Mouse (Mus musculus) CD8-positive naive resting alpha-beta T cell, adult 2 months (primary cell): Measurements from ENCODE around the gene Dpp6.
"Not testable (repeated sequence)": the region's sequence is repeated elsewhere in the genome, so short reads cannot be mapped to it uniquely, and the experiment has no call there.

Source experiments
- DNase-seq, 2 experiments: peaks; one replicate each; pipeline ENCODE4 v3.0.0; 2022; ENCODE audit warnings: low read depth in 2 of 2, low spot score in 2 of 2

Dpp6 gene

DNA sequence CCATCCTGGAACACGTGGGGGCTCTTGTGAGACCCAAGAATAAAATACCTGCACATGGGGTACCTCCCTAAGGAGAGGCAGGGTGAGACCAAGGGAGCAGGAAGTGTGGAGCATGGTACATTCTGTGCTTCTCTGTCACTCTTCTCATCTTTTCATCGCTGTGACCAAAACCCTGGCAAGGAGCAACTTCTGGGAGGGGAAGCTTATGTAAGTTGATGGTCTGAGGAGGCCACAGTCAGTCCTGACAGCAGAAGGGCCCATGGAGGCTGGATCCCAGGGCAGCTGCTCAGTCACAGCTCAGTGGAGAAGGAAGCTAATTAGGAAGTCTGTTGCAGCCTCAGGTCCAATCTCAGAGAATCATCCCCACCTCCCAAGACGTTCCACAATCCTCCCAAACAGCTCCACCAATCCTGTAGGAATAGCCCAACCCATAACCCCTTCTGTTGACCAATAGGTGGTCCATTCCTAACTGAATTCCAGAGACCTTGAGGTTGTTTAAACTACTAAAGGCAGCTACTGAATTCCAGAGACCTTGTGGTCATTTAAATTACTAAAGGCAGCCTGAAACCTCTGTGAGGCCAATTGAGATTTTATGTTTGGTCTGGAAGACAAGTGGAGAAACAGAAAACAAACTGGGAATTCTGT lies 636.3 kb downstream of the Dpp6 start:
- DNase-seq, result no peak

GRCm38 (mm10) chr5:27454386-27454785 lies 637.4 kb downstream of the Dpp6 start:
- DNase-seq, result no peak

DNA sequence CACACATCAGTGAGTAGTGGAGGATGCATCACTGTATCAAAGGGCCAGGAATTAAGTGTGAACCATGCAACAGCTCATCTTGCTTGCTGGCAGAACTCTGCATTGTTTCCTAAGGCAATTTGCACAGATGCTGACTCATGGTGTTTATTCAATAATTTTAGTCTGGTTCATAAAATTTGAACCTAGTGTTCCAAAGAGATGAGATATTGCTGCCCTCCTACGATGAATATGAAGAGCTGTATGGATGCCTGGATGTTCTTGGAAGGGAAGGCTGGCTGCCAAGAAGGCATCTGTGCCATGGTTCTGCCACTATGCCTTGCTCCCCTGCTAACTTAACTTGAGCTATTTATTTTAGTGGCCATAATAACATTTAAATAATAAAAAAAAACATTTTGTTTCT lies 640.0 kb downstream of the Dpp6 start:
- DNase-seq, result no peak

- no peak for DNase-seq
Measured at GRCm38 (mm10) chr5:27457686-27458085, 640.7 kb downstream of the Dpp6 start.

DNA sequence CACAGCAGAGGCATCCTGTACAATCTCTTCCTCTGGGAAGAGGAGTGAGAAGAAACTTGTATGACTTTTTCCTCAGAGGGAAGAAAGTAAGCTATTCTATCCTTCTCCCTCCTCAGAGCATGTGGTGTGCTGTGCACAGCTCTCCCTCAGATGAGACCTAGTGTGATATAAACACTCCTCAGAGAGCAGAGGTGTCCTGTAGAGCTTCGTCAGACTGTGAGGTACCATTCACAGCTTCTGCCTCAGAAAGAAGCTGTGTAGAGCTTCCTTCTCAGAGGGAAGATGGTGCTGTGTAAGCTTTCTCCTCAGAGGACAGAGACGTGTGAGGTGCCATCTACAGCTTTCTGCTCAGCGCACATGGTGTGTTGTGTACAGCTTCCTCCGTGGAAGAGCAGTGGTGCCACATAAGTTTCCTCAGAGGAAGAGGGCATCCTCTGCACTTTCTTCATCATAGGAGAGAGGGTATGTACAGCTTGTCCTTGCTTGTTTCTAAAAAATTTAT lies 658.0 kb downstream of the Dpp6 start:
- no peak for DNase-seq

GRCm38 (mm10) chr5:27481706-27482105 lies 664.7 kb downstream of the Dpp6 start:
- DNase-seq, result no peak

DNA sequence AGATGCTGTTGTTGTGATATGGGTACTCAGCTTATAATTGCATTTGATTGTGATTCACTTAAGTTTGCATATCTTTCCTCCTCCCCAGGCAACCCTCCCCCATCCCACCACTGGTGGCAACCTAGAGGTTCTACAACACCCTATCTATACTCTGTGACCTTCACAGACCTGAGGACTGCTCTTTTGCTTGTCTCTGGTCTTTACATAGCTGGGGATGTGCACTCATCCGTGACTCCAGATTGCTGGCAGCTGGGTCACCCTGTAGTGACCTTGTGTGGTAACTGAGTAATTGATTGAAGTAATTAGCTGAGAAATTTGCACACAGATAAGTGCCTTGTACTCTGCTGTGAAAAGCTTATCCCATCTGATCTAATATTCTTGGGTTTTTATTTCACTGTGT lies 669.1 kb downstream of the Dpp6 start:
- no peak for DNase-seq

DNA sequence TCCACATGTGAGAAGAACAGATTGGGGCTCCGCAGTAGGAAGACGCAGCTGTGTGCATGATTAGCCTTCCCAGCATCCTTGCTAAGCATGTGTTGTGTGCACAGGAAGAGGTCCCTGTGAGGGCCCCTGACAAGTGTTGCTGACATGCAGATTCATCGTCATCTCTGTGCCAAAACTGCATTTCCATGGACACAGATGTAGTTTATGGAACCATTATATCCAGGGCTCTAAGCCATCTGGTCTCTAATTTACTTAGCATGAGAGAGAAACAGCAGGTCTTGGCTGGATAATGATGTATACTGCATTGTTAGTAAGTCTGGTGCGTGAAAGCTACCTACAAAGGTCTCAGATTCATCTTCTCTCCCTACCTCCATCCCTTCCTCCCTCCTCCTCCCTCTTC lies 673.9 kb downstream of the Dpp6 start:
- DNase-seq, result no peak

DNA sequence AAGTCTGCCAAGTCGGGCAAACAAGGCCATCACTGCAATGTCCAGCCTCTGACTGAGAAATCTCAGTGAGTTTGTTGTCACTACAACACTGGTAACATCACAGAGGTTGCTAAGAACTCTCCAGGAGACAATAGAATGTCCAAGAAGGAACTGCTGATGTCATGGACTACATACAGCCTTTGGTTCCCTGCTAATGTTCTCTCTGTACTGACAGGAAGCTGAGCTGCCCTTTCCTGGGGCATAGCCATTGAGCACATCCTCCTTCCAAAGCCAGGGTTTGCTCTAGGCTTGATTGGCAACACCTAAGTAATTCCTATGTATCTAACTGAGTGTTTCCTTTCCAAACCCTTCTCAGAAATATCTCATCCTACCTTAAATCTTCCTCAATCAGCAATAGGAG lies 684.3 kb downstream of the Dpp6 start, which contains the start of gene Speer4b:
TSS of gene Speer4b (minus strand) at position 101 of the 400 bp plus-strand sequence.
- not testable (repeated sequence) for DNase-seq

GRCm38 (mm10) chr5:27518716-27519115 lies 701.7 kb downstream of the Dpp6 start:
- DNase-seq, result no peak

GRCm38 (mm10) chr5:27526906-27527305 lies 709.9 kb downstream of the Dpp6 start:
- no peak for DNase-seq

GRCm38 (mm10) chr5:27544816-27545270 lies 727.8 kb downstream of the Dpp6 start:
- DNase-seq, result no peak

DNA sequence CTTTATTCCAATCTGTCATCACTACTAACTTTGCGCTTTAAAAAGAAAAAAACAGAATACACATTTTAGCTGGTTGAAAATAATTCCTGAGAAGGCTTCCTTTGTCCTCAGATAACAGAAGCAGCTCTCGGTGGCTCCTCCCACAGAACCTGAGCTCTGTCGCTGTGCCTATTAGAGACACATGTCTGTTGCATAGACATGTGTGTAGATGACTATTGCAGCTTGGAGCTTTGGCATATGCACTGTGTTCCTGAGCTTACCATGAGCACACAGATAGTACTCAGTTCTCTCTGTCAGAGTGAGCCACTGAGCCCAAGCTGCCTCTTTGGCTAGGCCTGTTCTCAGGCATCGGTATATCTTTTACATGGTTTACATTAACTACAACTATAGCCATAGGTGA lies 732.3 kb downstream of the Dpp6 start:
- DNase-seq, result no peak

GRCm38 (mm10) chr5:27565700-27566099 lies 748.7 kb downstream of the Dpp6 start:
- DNase-seq, result no peak

- DNase-seq, result no peak
Measured at GRCm38 (mm10) chr5:27587970-27588758, 771.2 kb downstream of the Dpp6 start.

GRCm38 (mm10) chr5:27604132-27604531 lies 787.1 kb downstream of the Dpp6 start:
- no peak for DNase-seq

- no peak for DNase-seq
Measured at GRCm38 (mm10) chr5:27615769-27616168, 798.8 kb downstream of the Dpp6 start.

DNA sequence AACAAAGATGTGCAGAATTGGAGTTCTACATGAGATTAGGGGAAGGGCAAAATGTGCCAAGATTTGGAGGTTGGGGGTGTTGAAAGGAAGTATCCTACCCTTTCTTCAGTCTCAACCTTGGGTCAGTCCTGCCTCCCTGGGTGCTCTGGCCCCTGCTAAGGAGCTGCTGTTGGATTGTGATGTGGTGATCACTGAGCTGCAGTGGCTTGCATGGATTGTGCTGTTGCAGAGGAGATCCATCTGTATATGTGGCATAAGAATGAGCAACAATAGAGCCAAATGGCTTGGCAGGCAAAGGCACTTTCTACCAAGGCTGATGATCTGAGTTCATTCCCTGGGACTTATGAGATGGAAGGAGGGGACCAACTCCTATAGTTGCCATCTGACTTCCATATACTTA lies 804.8 kb downstream of the Dpp6 start:
- DNase-seq, result no peak

GRCm38 (mm10) chr5:27623876-27624275 lies 806.9 kb downstream of the Dpp6 start:
- no peak for DNase-seq

GRCm38 (mm10) chr5:27632151-27632550 lies 815.1 kb downstream of the Dpp6 start:
- DNase-seq, result no peak

DNA sequence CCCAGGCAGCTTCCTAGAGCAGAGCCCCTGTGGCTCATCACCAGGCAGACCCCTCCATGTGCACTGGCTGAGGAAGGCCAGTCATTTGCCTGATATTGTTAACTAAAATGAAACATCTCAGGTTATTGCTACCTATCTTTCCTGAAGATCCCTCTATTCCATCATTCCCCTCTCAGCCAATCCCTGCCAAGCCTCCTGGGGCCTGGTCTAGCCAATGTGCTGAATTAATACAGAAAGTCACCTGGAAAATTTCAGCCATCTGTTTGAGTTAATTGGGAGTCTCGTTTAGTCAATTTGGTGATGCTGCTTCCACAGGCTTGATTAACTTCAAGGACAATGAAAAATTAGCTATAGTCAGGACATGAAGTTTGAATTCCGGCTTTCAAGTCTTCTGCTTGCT lies 818.9 kb downstream of the Dpp6 start:
- no peak for DNase-seq

DNA sequence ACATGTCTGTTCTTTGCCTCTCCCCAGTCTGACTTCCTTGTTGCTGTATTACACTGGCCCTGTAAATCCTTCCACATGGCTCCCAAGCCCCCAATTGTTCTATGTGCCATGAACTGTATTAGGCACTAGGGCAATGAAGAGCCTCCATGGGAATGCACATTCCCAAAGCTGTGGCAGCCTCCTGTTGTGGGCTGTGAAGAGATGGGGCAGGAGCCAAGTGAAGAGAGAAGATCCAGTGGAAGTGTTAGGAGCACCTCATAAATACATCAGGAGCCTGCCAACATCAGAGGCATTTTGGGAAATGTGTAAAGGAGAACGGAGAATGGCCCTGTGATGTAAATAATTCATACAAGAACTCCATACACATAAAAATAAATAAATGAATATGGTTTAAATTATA lies 824.9 kb downstream of the Dpp6 start:
- DNase-seq, result no peak
